Mouse (Mus musculus): ENCODE data around the gene 2810408A11Rik. TPM values are rescaled to one million over a fixed set of nuclear protein-coding genes. Genes with fewer than 3 reads are reported as not detected.

The 2810408A11Rik gene
- total RNA-seq, 1 experiment, result 3.3 TPM

DNA sequence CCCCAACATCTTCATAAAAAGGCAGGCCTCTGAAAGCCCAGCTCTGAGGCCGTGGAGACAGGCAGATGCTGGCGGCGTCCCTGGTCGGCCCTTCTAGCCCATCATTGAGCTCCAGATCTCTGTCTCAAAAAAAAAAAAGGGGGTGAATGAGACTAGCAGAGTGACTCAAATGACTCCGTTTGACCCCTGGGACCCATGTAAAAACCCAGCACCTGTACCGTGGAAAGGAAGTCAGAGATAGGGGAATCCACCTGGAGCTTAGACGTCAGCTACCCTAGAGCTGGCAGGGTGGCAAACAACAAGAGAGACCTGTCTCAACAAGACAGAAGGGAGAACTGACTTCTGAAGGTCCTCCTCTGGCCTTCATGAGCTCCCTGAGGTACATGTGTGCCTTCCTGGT lies 29.0 kb downstream of the 2810408A11Rik start:
- no peak for DNase-seq (ENCODE audit: low read depth, low spot score)
- TF ChIP-seq HCFC1 (IDR thresholded peaks at IDR 0.05; ENCODE audit: borderline replicate concordance, insufficient read depth, low read length), result no peak
- TF ChIP-seq CHD2 (IDR thresholded peaks at IDR 0.05; ENCODE audit: low read depth, low read length), result no peak
- TF ChIP-seq ZNF384 (IDR thresholded peaks at IDR 0.05; ENCODE audit: low read depth, low read length), result no peak
- no peak for TF ChIP-seq ZC3H11A (IDR thresholded peaks at IDR 0.05; ENCODE audit: borderline replicate concordance, low read depth, low read length)
- no peak for TF ChIP-seq MAFK (IDR thresholded peaks at IDR 0.05; ENCODE audit: insufficient read depth, low read depth, low read length)
- H3K9me3 ChIP-seq (ENCODE audit: control insufficient read depth, insufficient read depth, low read depth, low read length), result no peaks in the 10 kb centered on the region
- peaks cover 2 to 8% of the 10 kb centered on the region in 2 experiments; a peak in 1 of 4 replicates for H3K4me1 ChIP-seq (ENCODE audit: control insufficient read depth in 2 of 2, insufficient read depth in 2 of 2, low read length in 2 of 2, poor library complexity in 1 of 2)
- in situ Hi-C loops (cut with MboI; ENCODE audit: low sequenced_read_pairs in 2 of 2, unreplicated experiment in 2 of 2), result loop anchor here in 1 of 2 experiments (10.0 kb wide), 1 partner anchor 67 kb away; the partner anchor contains the start of genes Fgf11 and Tmem102
- no peak overlapping the region for H3K27ac ChIP-seq (ENCODE audit: insufficient read depth, low read depth, low read length, poor library complexity, severe bottlenecking)
- no peak overlapping the region for H3K4me3 ChIP-seq (ENCODE audit: insufficient read depth in 1 of 2, low read depth in 1 of 2, low read length in 2 of 2, poor library complexity in 1 of 2, severe bottlenecking in 1 of 2)
- H3K9ac ChIP-seq (ENCODE audit: insufficient read depth, low read depth, low read length, poor library complexity, severe bottlenecking), result no peak overlapping the region
- no peaks in the 10 kb centered on the region for H3K36me3 ChIP-seq (ENCODE audit: control insufficient read depth, insufficient read depth, low read length, poor library complexity, severe bottlenecking)

DNA sequence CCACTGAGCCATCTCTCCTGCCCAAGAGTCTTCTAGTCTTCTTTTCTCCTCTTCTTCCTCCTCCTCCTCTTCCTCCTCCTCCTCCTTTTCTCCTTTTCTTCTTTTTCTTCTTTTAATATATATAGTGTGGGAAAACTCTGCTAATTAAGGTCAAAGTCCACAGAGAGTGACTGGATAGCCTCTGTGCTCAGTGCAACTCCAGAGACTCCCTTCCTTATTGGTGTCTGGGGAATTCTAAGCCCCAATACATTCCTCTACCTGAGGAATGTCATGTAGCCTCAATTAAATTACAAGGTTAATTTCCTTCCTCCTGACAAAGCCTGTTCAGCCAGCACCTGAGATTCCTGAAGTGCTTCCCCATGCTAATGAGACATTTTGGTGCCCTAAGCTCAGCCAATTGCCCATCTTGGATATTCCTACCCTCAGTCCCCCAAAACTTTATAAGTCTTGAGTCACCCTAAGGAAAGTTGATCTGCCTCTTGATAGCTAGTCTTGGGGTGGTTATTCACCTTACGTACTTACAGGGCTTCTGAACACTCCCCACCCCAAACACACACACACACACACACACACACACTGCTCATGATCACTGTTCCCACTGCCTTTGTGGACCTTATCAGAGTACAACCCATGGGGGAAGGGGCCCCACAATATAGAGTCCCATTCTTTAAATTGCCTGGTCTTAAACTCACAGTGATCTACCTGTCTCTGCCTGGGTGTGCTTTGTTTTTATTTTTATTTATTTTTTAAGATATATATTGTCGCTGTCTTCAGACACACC lies 30.3 kb downstream of the 2810408A11Rik start:
- H3K9me3 ChIP-seq (ENCODE audit: control insufficient read depth, insufficient read depth, low read depth, low read length), result no peaks in the 10 kb centered on the region
- no peaks in the 10 kb centered on the region for H3K36me3 ChIP-seq (ENCODE audit: control insufficient read depth, insufficient read depth, low read length, poor library complexity, severe bottlenecking)
- no peak for DNase-seq (ENCODE audit: low read depth, low spot score)
- TF ChIP-seq MAFK (IDR thresholded peaks at IDR 0.05; ENCODE audit: insufficient read depth, low read depth, low read length), result no peak
- TF ChIP-seq HCFC1 (IDR thresholded peaks at IDR 0.05; ENCODE audit: borderline replicate concordance, insufficient read depth, low read length), result no peak
- TF ChIP-seq CHD2 (IDR thresholded peaks at IDR 0.05; ENCODE audit: low read depth, low read length), result no peak
- TF ChIP-seq ZNF384 (IDR thresholded peaks at IDR 0.05; ENCODE audit: low read depth, low read length), result no peak
- no peak for TF ChIP-seq ZC3H11A (IDR thresholded peaks at IDR 0.05; ENCODE audit: borderline replicate concordance, low read depth, low read length)
- H3K4me3 ChIP-seq (ENCODE audit: insufficient read depth in 1 of 2, low read depth in 1 of 2, low read length in 2 of 2, poor library complexity in 1 of 2, severe bottlenecking in 1 of 2), result no peak overlapping the region
- H3K4me1 ChIP-seq (ENCODE audit: control insufficient read depth in 2 of 2, insufficient read depth in 2 of 2, low read length in 2 of 2, poor library complexity in 1 of 2), result peaks cover 2 to 5% of the 10 kb centered on the region in 2 experiments; a peak in 1 of 4 replicates
- H3K9ac ChIP-seq (ENCODE audit: insufficient read depth, low read depth, low read length, poor library complexity, severe bottlenecking), result no peak overlapping the region
- in situ Hi-C loops (cut with MboI; ENCODE audit: low sequenced_read_pairs in 2 of 2, unreplicated experiment in 2 of 2), result loop anchor here in 1 of 2 experiments (10.0 kb wide), 1 partner anchor 66 kb away; the partner anchor contains the start of genes Fgf11 and Tmem102
- H3K27ac ChIP-seq (ENCODE audit: insufficient read depth, low read depth, low read length, poor library complexity, severe bottlenecking), result no peak overlapping the region

DNA sequence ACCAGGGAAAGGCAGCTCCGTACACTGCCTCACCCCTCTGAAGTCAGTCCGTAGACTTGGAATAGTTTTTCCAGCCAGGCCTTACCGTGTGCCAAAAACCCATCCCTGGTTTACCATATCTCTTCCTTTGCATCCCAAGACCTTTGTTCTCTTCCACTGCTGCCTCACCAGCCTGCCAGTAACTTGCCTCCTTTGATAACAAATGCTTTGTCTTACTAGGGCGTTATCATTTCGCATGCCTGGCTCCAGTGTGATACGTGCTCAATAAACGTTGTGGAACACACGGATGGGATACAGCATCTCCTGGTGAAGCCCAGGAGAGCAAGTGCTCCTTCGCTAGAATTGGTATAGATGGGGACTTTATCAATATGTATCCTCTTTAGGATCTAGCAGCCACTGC lies 33.5 kb downstream of the 2810408A11Rik start:
- no peak overlapping the region for H3K27ac ChIP-seq (ENCODE audit: insufficient read depth, low read depth, low read length, poor library complexity, severe bottlenecking)
- in situ Hi-C loops (cut with MboI; ENCODE audit: low sequenced_read_pairs in 2 of 2, unreplicated experiment in 2 of 2), result no loop called here
- H3K9ac ChIP-seq (ENCODE audit: insufficient read depth, low read depth, low read length, poor library complexity, severe bottlenecking), result no peak overlapping the region
- no peaks in the 10 kb centered on the region for H3K9me3 ChIP-seq (ENCODE audit: control insufficient read depth, insufficient read depth, low read depth, low read length)
- H3K4me3 ChIP-seq (ENCODE audit: insufficient read depth in 1 of 2, low read depth in 1 of 2, low read length in 2 of 2, poor library complexity in 1 of 2, severe bottlenecking in 1 of 2), result no peak overlapping the region
- no peaks in the 10 kb centered on the region for H3K36me3 ChIP-seq (ENCODE audit: control insufficient read depth, insufficient read depth, low read length, poor library complexity, severe bottlenecking)
- no peak for DNase-seq (ENCODE audit: low read depth, low spot score)
- TF ChIP-seq CHD2 (IDR thresholded peaks at IDR 0.05; ENCODE audit: low read depth, low read length), result no peak
- TF ChIP-seq ZNF384 (IDR thresholded peaks at IDR 0.05; ENCODE audit: low read depth, low read length), result no peak
- TF ChIP-seq HCFC1 (IDR thresholded peaks at IDR 0.05; ENCODE audit: borderline replicate concordance, insufficient read depth, low read length), result no peak
- no peak for TF ChIP-seq MAFK (IDR thresholded peaks at IDR 0.05; ENCODE audit: insufficient read depth, low read depth, low read length)
- peaks cover 2 to 5% of the 10 kb centered on the region in 2 experiments; a peak in 2 of 4 replicates for H3K4me1 ChIP-seq (ENCODE audit: control insufficient read depth in 2 of 2, insufficient read depth in 2 of 2, low read length in 2 of 2, poor library complexity in 1 of 2)

DNA sequence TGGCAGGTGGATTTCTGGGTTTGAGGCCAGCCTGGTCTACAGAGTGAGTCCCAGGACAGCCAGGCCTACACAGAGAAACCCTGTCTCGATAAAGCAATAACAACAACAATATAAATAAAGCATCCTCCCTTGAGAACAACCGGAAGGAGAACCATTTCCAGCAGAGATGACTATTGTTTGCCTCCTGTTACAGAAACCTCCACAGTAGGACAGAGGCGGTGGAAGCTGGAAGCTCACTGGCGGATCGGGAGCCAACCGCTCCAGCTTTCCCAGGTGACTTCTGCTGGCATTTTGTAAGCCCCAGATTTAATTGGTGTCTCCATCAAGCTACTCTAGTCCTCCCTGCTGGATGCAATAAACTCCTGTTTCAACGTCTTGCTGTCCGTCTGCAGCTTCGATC lies 35.2 kb downstream of the 2810408A11Rik start:
- Histone ChIP-seq H3K9ac (ENCODE audit: insufficient read depth, low read depth, low read length, poor library complexity, severe bottlenecking) (no peak overlapping the region), H3K9me3 (ENCODE audit: control insufficient read depth, insufficient read depth, low read depth, low read length) (no peaks in the 10 kb centered on the region), H3K4me1 (ENCODE audit: control insufficient read depth in 2 of 2, insufficient read depth in 2 of 2, low read length in 2 of 2, poor library complexity in 1 of 2) (peaks cover 2 to 5% of the 10 kb centered on the region in 2 experiments; a peak in 2 of 4 replicates), H3K27ac (ENCODE audit: insufficient read depth, low read depth, low read length, poor library complexity, severe bottlenecking) (no peak overlapping the region), H3K36me3 (ENCODE audit: control insufficient read depth, insufficient read depth, low read length, poor library complexity, severe bottlenecking) (no peaks in the 10 kb centered on the region), H3K4me3 (ENCODE audit: insufficient read depth in 1 of 2, low read depth in 1 of 2, low read length in 2 of 2, poor library complexity in 1 of 2, severe bottlenecking in 1 of 2) (no peak overlapping the region)
- TF ChIP-seq ZC3H11A (IDR thresholded peaks at IDR 0.05; ENCODE audit: borderline replicate concordance, low read depth, low read length) (no peak), HCFC1 (IDR thresholded peaks at IDR 0.05; ENCODE audit: borderline replicate concordance, insufficient read depth, low read length) (no peak), MAFK (IDR thresholded peaks at IDR 0.05; ENCODE audit: insufficient read depth, low read depth, low read length) (no peak), ZNF384 (IDR thresholded peaks at IDR 0.05; ENCODE audit: low read depth, low read length) (no peak), CHD2 (IDR thresholded peaks at IDR 0.05; ENCODE audit: low read depth, low read length) (no peak)
- in situ Hi-C loops (cut with MboI; ENCODE audit: low sequenced_read_pairs in 2 of 2, unreplicated experiment in 2 of 2), result no loop called here
- DNase-seq (ENCODE audit: low read depth, low spot score), result no peak

All from ES-E14 (cell line).